ENCODE assay signal across 20 mouse cellular contexts in the genomic region with DNA sequence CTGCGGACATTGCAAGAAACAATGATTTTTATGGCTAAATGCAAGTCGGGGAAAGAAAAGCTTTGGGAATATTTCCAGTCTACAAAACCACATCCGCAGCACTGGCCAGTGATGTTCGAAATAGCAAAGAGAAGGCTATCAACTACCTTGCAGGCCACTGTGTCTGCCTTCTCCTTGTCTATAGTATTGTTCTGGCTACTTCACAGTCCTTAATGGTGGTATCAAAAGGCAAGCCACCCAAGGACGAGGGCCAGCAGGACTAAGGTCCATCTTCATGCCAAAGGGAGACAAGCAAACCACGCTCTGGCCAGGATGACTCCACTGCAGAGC.
DNase-seq lines count a peak whose midpoint lies in the region; ATAC-seq and TF ChIP-seq lines count a peak whose summit lies in the region.
"Had no signal": no experiment of that assay in that cellular context is flagged by ENCODE, and none has a peak within 500 bp of the region (broad histone marks: within the 10 kb centered on the region; RNA-seq: fewer than 3 reads in every experiment).

No protein-coding gene starts in this region.

- H3K27me3 ChIP-seq in kidney, embryonic 16.5 days (ENCODE audit: insufficient read depth, low read length): no peaks in the 10 kb centered on the region
- H3K27me3 ChIP-seq in myocyte (ENCODE audit: control insufficient read depth, insufficient read depth, insufficient read length): no peaks in the 10 kb centered on the region
- H3K27me3 ChIP-seq: CH12.LX; embryonic facial prominence, embryonic 13.5 days; forebrain, embryonic 12.5 days; heart, embryonic 12.5 days; hindbrain, embryonic 12.5 days had no signal

- no peak overlapping the region for H3K9ac ChIP-seq in kidney, embryonic 16.5 days (replicated peaks; ENCODE audit: low read length)
- H3K9ac ChIP-seq: embryonic facial prominence, embryonic 13.5 days; forebrain, embryonic 12.5 days; heart, embryonic 12.5 days; hindbrain, embryonic 12.5 days had no signal

- DNase-seq in kidney, adult 11 months: peak; percentile 2
- DNase-seq in kidney, postnatal 10 days: no peak
- no peak for DNase-seq in kidney, postnatal 25 days
- no peak for DNase-seq in heart, adult 8-10 months (ENCODE audit: low spot score)
- DNase-seq: adrenal gland, adult 2 months; adrenal gland, postnatal 25 days; cerebellum, adult 18-20 months; cerebellum, adult 9-11 months; cerebellum, postnatal 36 days; gastrocnemius, postnatal 10 days; heart, adult 2 months; heart, postnatal 4 days had no signal

- H3K36me3 ChIP-seq in kidney, embryonic 16.5 days (ENCODE audit: insufficient read depth, low read length): no peaks in the 10 kb centered on the region
- no peaks in the 10 kb centered on the region for H3K36me3 ChIP-seq in myocyte (ENCODE audit: control insufficient read depth, insufficient read depth)
- H3K36me3 ChIP-seq: embryonic facial prominence, embryonic 13.5 days; forebrain, embryonic 12.5 days; heart, embryonic 12.5 days; hindbrain, embryonic 12.5 days had no signal

- 59% methylated on average over 6 of the region's 6 CpGs for WGBS in kidney, embryonic 16.5 days

- 0 out of 2 replicates have a peak, but pooled peaks have one; percentile 9 for ATAC-seq in kidney, embryonic 16.5 days (ENCODE audit: low FRiP score, low TSS enrichment)
- ATAC-seq: forebrain, embryonic 16.5 days had no signal

- no peak for TF ChIP-seq POLR2A in myocyte (IDR thresholded peaks at IDR 0.05; ENCODE audit: insufficient read length, low read depth)

- no peak overlapping the region for H3K4me2 ChIP-seq in kidney, embryonic 16.5 days (replicated peaks; ENCODE audit: low read depth, low read length)
- H3K4me2 ChIP-seq in myocyte (ENCODE audit: low read depth): peak overlapping the region; percentile 49
- H3K4me2 ChIP-seq: embryonic facial prominence, embryonic 13.5 days; forebrain, embryonic 12.5 days; heart, embryonic 12.5 days; hindbrain, embryonic 12.5 days had no signal

- no peak overlapping the region for H3ac ChIP-seq in myocyte (ENCODE audit: control insufficient read depth, insufficient read length)

- H3K9me3 ChIP-seq in kidney, embryonic 16.5 days (ENCODE audit: low read length): no peaks in the 10 kb centered on the region
- H3K9me3 ChIP-seq: embryonic facial prominence, embryonic 13.5 days; forebrain, embryonic 12.5 days; heart, embryonic 12.5 days; hindbrain, embryonic 12.5 days had no signal

- no peaks in the 10 kb centered on the region for H3K79me2 ChIP-seq in myocyte (ENCODE audit: control insufficient read depth, insufficient read depth)

- no peak overlapping the region for H3K4me3 ChIP-seq in kidney, embryonic 16.5 days (ENCODE audit: low read length)
- no peak overlapping the region for H3K4me3 ChIP-seq in myocyte
- H3K4me3 ChIP-seq: embryonic facial prominence, embryonic 13.5 days; forebrain, embryonic 12.5 days; heart, adult 2 months; heart, embryonic 12.5 days; hindbrain, embryonic 12.5 days had no signal

- H3K27ac ChIP-seq in kidney, embryonic 16.5 days (ENCODE audit: low read length): peak overlapping the region; percentile 12; the same call in 1 of the 2 replicates
- H3K27ac ChIP-seq: embryonic facial prominence, embryonic 13.5 days; forebrain, embryonic 12.5 days; heart, adult 2 months; hindbrain, embryonic 12.5 days had no signal

- H3K4me1 ChIP-seq in kidney, embryonic 16.5 days (ENCODE audit: insufficient read depth, low read length): peaks cover 3% of the 10 kb centered on the region; the same call in 1 of the 2 replicates
- H3K4me1 ChIP-seq: embryonic facial prominence, embryonic 13.5 days; forebrain, embryonic 12.5 days; heart, embryonic 12.5 days; hindbrain, embryonic 12.5 days had no signal

TF ChIP-seq in myocyte, 11 proteins besides CTCF, POLR2A, EP300 and RAD21:
- TF ChIP-seq SRF (IDR thresholded peaks at IDR 0.05; ENCODE audit: control insufficient read depth, insufficient read length, low read depth) (no peak), E2F4 (IDR thresholded peaks at IDR 0.05; ENCODE audit: insufficient read depth) (no peak), USF1 (IDR thresholded peaks at IDR 0.05; ENCODE audit: low read depth) (no peak), TCF12 (IDR thresholded peaks at IDR 0.05; ENCODE audit: insufficient read depth, poor library complexity, severe bottlenecking) (no peak), POLR2AphosphoS2 (IDR thresholded peaks at IDR 0.05; ENCODE audit: insufficient read length, low read depth) (no peak), TCF3 (IDR thresholded peaks at IDR 0.05; ENCODE audit: insufficient read length, low read depth) (no peak)
